Mouse (Mus musculus) natural killer cell, adult 2 months (primary cell): ENCODE measurements around the gene Ddx47.

Source experiments
- DNase-seq, 2 experiments: peaks; one replicate each; pipeline ENCODE4 v3.0.0; 2022; ENCODE audit warnings: low spot score in 2 of 2

Gene Ddx47

GRCm38 (mm10) chr6:135006372-135006771 is 5.0 kb upstream of the Ddx47 start:
- no peak for DNase-seq

DNA sequence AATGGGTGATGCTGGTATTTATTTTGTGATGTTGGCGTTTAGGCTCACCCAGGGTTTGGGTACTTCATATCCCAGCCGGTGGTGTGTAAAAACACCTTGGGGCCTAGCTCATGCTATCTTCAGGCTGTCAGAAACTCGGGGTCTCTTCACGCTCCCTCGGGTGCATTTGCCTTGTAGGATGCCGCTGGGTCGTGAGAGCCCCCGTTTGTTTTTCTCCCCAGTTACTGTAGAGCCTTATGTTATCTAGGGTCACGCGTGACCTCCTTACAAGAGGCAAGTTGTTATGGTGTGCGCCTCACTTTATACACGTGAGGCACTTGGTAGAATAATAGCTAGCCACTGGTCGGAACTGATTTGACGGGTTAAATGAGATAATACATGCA is 313 bp downstream of the Ddx47 start:
- DNase-seq, result no peak

DNA sequence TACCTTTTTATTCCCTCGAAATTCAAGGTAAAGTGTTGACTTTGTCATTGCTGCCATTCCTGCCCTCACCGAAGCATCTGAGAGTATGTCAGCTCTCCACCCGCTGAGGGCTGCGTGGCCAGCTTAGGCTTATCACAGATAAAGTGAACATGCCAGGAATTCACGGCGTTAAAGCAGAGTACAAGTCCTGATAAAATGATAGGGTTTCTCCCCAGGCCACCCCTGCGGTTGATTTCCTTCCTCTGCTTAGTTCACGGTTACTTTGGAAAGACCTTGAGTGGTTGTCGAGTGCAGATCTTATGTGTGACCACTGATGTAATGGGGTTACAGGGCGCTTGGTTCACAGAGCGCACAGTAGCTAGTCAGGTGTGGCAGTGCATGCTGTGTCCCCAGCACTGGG is 5.8 kb downstream of the Ddx47 start:
- no peak for DNase-seq

- no peak for DNase-seq
Observed at GRCm38 (mm10) chr6:135019564-135019963, 8.2 kb downstream of the Ddx47 start.

DNA sequence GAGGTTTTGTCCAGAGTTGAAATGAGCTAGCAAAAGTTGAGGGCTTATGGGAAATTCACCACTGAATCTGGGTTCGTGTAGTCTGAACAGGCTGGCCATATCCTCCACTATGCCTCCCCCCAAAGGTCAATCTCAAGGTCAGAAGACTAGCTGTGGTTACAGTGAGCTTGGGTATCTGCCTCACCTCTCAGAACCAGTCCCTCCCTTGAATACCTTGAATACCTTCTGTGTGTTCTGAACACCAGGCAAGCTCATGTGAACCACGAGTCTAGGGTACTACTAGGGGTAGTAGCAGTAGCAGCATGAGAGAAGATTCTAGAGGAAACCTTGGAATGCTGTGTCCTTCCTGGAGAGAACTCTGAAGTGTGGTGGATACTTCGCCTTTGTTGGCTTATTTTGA is 10.2 kb downstream of the Ddx47 start:
- DNase-seq, result no peak

DNA sequence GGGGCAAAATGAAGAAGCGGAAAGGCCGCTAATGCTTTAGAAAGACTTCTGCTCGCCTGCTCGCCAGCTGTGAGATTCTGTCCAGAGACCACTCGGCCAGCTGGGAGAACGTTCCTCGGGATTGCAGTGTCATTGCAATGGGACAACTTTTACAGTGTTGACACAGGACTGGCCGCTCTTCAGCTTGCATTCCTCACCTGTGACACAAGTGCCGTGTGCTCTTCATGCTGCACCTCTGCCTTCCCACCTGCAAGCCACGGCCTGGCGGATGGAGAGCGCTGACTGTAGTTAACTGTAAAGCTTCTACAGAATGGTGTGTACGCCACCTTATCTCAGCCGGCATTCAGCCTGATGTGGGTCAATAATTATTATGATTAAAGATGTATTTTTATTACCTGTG is 12.0 kb downstream of the Ddx47 start:
- DNase-seq, result no peak

DNA sequence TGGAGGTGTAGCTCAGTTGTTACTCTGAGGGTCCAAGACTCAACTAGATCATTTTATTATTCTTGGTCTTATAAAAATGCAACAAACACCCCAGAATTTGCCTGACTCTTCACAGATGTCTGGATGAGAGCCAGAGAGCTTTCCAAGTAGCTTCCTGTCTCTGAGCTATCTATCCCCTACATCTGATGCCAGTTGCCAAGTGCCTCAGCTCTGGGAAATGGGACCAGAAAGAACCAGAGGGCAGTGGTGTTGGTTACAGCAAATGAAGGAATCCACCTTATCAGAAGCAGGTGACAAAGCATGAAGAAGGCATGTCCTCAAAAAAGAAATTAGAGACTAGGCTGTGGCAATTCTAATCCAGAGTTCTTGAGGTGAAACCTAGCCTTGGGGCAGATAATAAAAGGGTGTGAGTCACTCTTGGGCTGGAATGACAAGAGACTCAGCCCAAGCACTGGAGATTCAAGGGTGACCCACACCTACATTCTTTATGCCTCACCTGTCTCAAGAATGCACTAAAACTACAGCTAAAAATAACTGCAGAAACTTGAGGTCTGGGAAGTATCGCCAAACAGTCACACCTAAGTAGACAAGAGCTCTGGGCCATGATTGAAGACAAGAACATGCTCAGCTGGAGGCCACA is 13.5 kb downstream of the Ddx47 start:
- no peak for DNase-seq

- DNase-seq, result peak; percentile 1 to 15
Observed at GRCm38 (mm10) chr6:135026232-135026631, 14.8 kb downstream of the Ddx47 start.

GRCm38 (mm10) chr6:135026755-135027154 is 15.3 kb downstream of the Ddx47 start:
- DNase-seq, result no peak

GRCm38 (mm10) chr6:135029246-135029645 is 17.8 kb downstream of the Ddx47 start:
- DNase-seq, result no peak

- DNase-seq, result no peak
Observed at GRCm38 (mm10) chr6:135038674-135039073, 27.3 kb downstream of the Ddx47 start.

DNA sequence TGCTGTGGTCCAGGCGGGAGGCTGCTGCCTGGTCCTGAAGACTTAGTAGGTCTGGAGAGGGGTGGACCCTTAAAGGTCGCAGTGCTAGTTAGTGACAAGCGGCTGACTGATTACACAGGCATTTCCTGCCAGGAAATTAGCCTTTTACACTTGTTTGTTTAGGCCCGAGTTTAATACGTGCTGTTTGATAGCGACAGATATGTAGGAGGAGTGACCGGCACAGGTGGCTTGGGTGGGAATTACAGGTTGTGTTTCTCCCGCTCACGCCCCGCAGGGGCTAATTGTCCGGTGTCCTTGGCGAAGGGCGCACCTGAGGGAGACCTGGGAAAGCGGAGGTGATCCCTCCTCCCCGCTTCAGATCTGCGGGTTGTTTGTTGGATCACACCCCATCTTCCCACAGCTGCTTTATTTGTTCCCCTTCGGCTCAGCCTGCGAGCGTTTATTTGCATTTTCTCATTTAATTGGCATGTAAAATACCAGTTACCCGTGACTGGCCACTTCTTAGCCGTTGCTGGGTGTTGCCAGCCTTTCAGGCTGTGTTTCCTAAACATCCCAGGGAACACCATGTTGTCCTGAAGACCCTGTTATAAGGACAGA is 29.0 kb downstream of the Ddx47 start:
- no peak for DNase-seq

- DNase-seq, result no peak
Observed at GRCm38 (mm10) chr6:135041930-135042329, 30.5 kb downstream of the Ddx47 start.

GRCm38 (mm10) chr6:135047276-135047675 is 35.9 kb downstream of the Ddx47 start:
- DNase-seq, result no peak

GRCm38 (mm10) chr6:135048509-135048908 is 37.1 kb downstream of the Ddx47 start:
- DNase-seq, result no peak

DNA sequence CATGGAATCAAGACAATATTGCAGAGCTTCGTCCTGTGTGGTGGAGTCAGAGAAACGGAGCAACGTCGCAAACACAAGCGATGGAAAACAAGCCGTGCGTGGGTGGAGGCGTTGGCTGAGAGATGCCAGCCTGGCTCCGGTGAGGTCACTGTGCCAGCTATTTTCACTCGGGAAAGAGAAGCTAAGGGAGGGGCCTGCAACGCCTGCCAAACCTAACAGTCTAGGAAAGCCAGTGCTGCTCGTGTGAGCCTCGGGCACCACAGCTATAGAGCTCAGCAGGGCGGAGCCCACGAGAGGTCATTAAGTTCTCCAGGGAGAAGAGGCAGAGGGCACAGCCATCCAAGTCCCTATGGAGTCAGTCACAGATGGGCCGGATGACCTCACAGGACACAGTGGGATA is 37.5 kb downstream of the Ddx47 start:
- DNase-seq, result no peak

DNA sequence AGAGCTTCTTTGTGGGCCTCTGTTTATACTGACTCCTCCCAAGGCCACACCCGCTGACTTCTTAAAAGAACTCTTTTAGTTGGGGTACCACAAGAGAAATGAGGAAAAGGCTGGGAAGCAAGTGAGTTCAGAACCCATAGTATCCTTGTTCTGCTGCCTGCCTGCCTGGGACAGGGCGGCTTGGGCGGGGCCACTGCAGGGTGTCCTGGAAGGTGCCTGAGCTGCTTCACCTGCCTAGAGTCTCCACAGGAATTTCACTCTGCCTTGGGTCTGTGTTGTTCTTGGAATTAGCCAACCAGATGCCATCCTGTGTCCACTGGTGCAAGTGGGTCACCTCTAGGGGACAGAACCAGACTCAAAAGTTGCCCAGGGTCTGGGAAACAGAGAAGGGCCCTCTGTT is 42.4 kb downstream of the Ddx47 start:
- DNase-seq, result no peak

DNA sequence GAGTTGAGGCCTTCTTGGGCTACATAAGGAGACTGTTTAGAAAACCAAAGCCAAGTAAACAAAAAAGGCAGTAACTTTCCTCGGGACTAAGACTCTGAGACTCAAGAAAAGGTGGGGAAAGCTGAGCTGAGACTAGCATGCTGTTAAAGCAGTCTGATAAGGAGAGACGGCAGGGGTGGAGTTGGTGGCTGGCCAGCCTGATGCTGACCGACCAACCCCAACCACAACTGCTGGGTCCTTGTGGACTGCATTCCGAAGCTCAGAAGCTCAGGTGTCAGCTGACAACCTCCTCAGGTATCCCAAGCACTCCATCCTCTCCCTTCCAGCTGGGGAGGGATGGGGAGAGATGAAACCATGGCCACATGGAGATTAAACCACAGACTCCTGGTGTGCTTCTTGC is 44.5 kb downstream of the Ddx47 start:
- no peak for DNase-seq

DNA sequence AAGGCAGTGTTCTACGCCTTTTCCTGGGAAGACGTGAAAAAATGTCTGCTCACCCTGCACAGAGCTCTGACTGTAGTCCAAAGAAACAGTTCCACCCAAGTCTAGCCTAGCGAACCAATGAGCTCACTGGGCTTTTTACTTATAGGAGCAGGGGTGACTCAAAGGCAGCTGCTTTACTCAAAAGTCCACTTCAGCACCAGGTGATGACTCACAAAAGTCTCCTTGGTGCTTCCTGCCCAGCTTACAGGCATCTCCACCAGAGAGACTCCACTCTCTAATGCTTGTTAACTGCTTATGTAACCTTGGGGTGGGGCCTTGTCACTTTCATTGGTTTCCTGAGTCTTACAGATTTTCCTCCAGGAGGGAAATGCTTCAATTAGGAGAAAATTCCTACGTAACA is 49.3 kb downstream of the Ddx47 start:
- no peak for DNase-seq

DNA sequence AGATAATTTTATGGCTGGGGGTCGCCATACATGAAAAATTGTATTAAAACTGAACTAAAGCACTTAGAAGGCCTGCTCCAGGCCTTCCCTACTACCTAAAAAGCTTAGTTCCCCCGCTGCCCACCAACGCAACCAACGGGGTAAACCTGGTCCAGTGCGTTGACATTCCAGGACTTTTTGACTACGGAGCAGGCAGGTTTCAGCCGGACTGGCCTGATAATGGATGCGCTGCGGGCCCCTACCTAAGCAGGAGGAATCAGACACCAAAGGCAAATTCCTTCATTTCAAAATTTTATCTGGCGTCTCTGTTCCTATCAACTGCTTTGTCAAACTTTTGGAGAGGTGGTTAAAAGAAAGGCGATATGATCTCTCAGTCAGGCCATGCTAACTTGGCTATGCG is 53.2 kb downstream of the Ddx47 start:
- no peak for DNase-seq

DNA sequence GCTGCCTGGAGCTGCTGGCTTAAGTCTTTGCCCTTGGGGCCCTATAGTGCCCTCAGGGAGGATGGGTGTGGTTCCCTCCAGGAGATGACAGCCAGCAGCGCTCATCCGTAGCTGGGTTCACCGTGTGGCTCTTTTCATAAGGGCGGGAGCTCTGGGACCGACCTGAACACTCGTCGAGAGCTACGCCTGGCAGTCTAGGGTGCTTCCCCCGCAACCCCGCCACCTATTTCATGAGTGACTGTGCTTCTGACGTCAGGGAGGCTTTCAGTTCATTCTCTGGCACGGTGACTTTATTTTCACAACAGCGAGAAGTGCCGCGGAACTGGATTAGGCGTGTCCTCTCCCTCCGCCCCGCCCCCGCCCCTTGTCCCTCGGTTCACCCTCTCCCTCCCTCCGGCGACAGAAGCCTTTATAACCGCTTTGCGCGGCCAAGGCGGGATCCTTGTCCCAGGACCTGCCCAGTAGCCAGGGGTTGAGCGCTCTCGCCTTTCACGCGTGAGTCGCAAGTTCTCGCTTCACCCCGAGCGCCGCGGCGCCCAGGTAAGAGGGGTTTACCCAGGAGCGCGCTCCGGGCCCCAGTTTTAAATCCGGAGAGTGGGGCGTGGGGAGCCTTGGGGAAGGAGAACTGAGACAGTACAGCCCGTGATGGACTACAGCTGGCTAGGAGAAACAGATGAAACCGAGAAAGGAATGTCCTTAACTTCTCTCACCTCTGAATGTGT is 54.0 kb downstream of the Ddx47 start, which contains the start of gene Gprc5a:
TSS of gene Gprc5a (plus strand) at position 416 of the 722 bp plus-strand sequence.
- peak; percentile 66 to 73 for DNase-seq

- no peak for DNase-seq
Observed at GRCm38 (mm10) chr6:135066795-135067445, 55.5 kb downstream of the Ddx47 start.

- DNase-seq, result no peak
Observed at GRCm38 (mm10) chr6:135068221-135068620, 56.8 kb downstream of the Ddx47 start.
